Mouse (Mus musculus): ENCODE results near the gene Fkbp5. TPM values are rescaled to one million over a fixed set of nuclear protein-coding genes. Genes with fewer than 3 reads are reported as not detected.

The Fkbp5 gene
- total RNA-seq, 1 experiment from 2014 or later, result 11.9 TPM

DNA sequence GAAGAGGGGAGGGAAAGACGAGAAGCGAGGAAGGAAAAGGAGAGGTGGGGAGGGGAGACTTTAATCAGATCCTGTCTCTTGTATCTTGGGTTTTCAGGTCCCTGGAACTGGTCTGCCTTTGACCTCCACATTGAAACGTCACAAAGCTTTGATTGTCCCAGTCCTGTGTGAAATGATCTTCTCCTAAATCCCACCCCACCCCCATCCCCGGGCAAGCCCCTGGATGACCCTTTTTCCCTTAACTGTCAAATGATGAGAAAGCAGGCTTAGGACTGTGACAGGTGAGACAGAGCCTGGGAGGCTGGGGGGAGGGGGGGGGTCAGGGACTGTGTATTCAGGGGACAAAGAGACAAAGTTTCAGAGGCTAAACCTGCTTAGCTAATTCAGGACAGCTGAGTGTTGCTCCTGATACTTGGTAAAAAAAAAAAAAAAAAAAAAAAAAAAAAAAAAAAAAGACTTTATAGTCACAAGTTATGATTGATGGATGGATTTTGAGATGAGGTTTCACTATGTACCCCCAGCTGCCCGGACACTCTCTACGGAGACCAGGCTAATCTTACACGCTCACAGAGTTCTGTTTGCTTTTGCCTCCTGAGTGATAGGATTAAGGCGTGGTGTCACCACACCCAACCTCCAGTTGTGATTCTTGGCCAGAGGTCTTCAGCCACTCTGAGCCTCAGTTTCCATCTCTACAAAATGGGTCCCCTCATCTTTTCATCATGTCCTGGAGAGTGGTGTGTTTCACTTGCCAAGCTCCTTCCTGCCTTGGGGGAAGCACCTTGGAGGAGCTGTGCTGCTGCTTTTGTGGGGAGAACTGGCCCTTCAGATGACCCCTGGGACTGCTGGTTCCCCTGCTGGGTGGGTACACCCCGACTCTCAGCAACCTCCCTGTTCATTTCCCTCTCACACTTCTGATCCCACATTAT, 5.4 kb downstream of the Fkbp5 start:
- ATAC-seq (replicated peaks; ENCODE audit: insufficient number of reproducible peaks, low FRiP score, low TSS enrichment, poor library complexity, severe bottlenecking), result no peak

DNA sequence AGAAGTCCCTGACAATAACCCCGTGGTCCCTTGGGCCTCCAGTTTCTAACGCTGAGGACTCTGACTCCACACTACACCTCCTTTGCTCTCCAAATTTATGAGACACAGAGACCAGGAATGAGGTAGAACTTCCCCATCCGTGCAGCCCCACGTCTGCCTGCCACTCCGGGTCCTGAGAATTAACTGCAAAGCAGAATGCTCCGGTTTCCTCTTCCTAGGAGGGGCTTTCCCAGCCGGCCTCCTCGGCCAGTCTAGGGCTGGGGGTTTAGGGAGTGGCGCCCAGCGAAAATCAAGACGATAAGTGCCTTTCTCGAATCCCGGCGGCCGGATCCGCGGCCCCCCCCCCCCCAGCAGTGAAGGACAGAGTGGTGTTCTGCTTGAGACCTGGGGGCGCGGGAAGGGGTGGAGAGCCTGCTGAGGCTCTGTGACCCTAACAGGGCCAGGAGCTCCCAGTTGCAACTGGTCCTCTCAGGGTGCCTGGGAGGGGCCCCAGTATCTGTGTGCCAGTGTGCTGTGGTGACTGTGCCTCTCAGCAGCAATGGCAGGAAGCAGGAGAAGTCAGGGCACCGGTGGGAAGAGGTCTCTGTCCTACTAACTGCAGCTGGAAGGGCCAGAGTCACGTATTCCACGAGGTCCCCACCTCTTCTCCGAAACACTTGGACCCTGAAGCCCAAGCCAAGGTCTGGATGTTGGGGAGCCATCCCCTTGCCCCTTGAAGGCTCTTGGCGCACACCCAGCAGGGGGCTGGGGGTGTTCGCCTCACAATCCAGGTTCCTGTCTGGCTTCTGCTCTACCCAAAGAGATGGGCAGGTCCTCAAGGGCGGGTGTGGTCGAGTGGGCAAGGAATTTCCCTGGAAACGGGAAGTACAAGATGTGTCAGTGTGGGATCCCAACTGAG, 6.6 kb downstream of the Fkbp5 start:
- no peak for ATAC-seq (replicated peaks; ENCODE audit: insufficient number of reproducible peaks, low FRiP score, low TSS enrichment, poor library complexity, severe bottlenecking)

DNA sequence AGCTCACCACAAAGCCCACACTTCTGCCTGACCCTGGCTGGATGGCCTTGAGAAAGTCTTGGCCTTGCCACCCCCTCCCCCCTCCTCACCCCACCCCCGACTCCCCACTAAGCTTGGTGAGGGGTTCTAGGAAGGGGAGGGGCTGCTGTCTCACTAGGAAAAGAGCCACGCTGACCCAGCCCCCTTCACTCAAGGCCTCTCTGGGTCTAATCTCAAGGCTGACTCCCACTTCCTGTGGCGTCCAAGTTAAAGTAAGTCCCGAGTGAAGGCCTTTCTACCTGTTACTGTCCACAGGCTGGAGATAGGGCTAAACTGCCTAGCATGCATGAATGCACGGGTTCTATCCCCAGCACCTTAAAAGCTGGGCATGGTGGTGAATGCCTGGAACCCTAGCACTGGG, 9.8 kb downstream of the Fkbp5 start:
- no peak for ATAC-seq (replicated peaks; ENCODE audit: insufficient number of reproducible peaks, low FRiP score, low TSS enrichment, poor library complexity, severe bottlenecking)

DNA sequence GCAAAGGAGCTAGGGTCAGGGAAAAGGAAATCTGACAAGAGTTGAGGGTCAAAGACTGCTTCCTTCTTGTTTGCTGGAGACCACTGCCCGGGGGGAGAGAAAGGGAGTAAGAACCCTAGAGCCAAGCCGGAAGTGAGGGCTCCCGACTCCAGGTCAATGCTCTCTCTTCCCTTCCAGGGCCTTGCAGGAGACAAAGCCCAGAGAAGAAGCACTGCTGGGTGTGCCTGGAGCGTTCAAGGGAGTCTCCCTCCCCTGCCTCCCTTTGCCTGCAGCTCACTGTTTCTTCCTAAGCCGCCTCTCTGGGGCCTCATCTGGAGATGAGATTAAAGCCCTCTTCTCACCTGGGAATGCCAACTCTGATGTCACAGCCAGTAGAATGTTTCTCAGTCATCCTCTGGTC, 10.4 kb downstream of the Fkbp5 start:
- no peak for ATAC-seq (replicated peaks; ENCODE audit: insufficient number of reproducible peaks, low FRiP score, low TSS enrichment, poor library complexity, severe bottlenecking)

DNA sequence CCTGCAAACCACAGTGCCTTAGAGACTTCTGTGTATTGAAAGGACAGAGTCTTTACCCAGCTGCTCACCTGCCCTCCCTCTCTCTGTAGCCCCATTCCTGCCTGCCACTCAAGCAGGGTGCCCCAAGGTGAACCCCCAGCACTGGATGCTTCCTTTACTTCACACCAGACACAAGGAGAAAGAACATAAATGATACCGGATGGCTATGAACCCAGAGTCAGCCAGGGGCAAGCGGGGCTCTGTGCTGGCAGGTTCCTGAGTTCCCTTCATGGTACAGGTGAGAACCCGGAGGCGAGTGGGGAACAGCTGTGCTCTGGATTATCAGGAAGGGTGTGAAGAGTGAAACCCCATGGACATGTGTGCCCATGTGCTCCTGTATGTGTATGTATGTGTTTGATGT, 11.7 kb downstream of the Fkbp5 start:
- ATAC-seq (replicated peaks; ENCODE audit: insufficient number of reproducible peaks, low FRiP score, low TSS enrichment, poor library complexity, severe bottlenecking), result no peak

DNA sequence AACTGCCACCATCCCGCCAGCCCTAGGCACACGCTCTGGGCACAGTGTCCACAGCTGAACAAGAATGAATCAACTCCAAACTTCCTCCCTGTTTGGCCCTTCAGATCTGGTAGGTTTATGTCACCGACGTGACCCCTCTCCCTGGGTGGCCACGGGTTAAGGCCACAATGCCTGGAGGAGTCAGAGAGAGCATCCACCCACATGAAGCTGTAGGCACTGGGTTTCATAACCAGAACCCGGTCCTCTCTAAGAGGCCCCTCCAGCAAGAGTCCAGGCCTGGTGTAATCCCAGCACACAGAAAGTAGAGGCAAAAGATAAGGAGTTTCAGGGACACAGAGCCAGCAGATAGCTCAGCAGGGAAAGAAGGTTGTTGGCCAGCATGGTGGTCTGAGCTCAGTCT, 13.1 kb downstream of the Fkbp5 start:
- no peak for ATAC-seq (replicated peaks; ENCODE audit: insufficient number of reproducible peaks, low FRiP score, low TSS enrichment, poor library complexity, severe bottlenecking)

DNA sequence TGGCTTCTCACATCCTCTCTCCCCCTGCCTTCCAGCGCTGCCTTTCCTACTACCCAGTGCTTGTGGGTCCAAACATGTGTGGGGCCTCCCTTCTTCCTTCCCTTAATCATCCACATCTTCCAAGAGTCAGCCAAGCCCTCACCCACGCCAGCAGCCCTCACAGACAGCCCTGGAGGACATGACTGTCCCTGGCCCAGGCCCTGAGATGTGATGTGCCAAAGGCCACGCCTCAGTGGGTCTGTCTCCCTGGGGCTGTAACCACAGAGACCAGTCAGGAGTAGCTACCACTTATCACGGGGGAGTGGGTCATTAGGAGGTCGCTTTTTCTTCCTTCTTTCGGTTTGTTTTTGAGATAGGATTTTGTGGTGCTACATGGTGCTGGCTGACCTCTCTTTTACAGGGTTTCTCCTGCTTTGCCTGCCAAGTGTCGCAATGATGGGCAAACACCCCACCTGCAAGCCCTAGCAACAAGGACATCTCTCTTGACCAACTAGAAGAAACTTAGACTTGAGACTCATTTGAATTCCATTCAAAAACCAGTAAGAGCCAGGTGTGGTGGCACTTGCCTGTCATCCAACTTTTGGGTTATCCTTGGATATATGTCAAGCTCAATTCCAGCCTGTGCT, 15.0 kb downstream of the Fkbp5 start:
- no peak for ATAC-seq (replicated peaks; ENCODE audit: insufficient number of reproducible peaks, low FRiP score, low TSS enrichment, poor library complexity, severe bottlenecking)

DNA sequence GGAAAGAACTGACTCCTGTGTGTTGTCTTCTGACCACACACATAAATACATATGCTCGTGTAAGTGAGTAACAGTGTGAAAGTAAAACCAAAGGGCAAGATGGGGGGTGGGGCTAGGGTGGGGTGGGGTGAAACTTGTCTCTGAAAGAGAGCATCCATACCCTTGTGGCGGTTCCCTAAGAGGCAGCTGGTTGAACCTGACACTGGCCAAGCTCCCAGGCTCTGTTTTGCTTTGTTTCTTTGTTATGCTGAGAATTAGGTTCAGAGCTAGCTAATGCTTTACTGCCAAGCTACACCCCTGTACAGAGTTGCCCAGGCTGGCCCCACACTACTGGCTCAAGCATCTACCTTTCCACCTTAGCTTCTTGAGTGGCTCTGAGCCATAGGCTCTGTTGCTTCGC, 16.9 kb downstream of the Fkbp5 start:
- no peak for ATAC-seq (replicated peaks; ENCODE audit: insufficient number of reproducible peaks, low FRiP score, low TSS enrichment, poor library complexity, severe bottlenecking)

DNA sequence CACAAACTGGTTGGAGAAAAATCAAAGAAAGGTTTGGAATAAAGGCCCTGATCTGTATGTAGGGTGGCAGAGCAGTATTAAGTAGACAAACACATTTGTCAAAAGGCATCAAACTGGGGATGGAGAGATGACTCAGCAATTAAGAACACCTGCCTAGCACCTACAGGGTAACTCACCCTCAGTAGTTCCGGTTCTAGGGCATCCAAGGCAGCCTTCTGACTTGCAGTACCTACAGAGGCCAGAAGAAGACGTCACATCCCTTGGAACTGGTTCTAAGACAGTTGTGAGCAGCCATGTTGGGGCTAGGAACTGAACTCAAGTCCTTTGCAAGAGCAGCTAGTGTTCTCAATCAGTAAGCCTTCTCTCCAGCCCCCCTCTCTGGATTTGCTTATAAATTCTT, 18.1 kb downstream of the Fkbp5 start:
- ATAC-seq (replicated peaks; ENCODE audit: insufficient number of reproducible peaks, low FRiP score, low TSS enrichment, poor library complexity, severe bottlenecking), result no peak

DNA sequence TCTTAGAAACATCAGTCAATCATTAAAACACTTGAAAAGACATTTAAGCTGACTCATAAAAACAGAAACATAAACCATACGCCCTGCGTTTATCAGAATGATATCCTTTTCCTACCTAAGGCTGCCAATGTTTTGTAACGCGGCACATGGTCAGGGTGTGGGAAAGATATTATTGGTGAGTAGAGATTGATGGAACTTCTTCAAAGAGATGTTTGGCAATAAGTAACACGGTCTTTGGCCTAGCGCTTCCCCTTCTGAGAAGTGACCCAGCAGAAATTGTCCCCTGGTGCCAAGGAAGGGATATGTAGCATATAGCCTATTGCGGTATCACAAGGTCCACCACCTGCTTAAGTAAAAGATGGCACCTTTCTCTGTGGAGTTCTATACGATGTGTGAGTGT, 21.5 kb downstream of the Fkbp5 start:
- peak; percentile 75 for ATAC-seq (replicated peaks; ENCODE audit: insufficient number of reproducible peaks, low FRiP score, low TSS enrichment, poor library complexity, severe bottlenecking)

DNA sequence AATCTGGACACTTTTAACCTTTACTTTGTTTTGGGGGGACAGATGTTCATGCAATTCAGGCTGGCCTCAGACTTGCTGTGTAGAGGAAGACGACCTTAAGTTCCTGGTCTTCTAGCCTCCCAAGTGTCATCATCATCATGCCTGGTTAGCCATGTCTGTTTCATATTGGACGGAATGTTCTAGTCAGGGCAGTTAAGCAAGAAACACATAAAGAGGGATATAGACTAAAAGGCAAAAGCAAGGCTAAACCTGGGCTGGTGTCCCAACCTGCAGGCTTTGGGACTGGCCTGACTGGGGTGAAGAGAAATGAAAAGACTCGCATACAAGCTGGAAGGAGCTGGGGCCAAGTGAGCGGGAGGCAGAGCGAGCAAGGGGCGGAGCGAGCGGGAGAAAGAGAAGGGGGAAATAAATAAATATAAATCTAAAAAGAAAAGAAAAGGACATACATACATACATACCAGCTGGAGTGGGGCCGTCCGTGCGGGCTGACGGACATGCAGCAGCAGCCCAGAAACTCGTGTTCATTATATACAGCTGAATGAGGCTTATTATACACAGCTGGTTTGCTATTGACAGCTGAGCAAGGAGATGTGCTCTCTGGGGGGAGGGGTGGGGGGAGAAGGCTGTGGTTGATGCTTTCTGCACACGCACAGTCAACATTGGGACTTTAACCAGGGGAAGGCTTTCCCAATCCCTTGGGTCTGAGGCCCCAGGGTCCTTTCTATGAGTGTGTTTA, 26.1 kb downstream of the Fkbp5 start:
- ATAC-seq (replicated peaks; ENCODE audit: insufficient number of reproducible peaks, low FRiP score, low TSS enrichment, poor library complexity, severe bottlenecking), result no peak

DNA sequence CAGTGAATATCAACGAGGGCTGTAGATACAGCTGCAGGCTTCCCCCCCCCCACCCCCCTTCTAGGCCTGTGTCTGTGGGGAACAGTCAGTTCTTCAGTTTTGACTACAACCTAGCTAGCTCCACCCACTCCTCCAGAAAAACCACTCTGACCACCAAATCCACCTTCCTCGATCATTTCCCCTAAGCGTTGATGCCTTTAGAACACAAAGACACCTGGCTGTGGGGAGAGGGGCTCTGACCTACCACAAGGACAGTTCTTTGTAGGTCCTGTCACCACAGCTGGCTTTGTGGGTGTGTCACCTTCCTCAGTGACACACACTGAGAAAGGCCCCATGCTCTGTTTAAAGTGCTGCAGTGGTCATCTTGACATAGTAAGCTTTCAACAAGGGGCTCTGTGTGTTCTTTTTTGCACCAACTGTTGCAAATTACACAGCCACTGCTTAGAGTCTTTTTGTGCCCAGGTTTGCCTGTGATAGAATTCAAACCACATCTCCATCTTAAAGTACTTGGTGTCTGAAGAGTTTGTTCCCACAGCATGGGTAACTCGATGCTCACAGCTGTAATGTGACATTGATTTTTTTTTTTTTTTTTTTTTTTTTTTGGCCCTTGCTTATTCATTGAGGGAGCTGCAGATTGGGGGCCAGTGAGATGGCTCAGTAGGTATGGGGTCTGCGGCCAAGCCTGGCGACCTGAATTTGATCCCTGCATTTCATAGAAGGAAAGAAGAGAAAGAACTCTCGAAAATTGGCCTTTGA, 28.9 kb downstream of the Fkbp5 start:
- no peak for ATAC-seq (replicated peaks; ENCODE audit: insufficient number of reproducible peaks, low FRiP score, low TSS enrichment, poor library complexity, severe bottlenecking)

DNA sequence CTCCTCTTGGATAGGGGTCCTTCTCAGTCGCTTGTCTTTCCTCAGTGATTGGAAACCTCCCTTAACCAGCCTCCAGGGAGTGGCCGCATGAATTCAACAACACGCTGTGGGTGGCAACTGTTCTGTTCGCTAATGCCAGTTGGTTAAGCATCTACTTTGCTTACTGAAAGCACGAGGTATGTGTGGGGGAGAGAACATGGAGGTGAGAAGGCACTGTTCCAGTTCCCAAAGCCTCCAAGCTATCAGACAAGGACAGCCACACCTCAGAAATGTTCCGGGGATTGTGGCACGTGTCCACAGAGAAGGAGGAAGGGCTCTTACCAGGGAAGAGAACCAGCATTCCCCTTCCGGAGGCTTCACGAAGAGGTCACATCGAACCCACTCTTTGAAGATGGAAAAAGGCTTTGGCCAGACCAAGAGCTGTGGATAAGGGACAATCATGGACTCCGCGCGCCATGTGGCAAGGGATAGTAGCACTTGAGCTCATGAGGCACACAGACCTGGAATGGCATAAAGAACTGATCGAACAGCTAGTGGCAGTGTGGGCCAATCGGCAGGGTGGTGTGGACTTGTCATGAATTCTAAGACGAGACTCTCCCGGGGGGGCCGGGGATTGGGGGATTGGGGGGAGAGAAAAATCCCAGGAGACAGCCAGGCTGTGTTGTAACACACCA, 29.6 kb downstream of the Fkbp5 start:
- ATAC-seq (replicated peaks; ENCODE audit: insufficient number of reproducible peaks, low FRiP score, low TSS enrichment, poor library complexity, severe bottlenecking), result no peak

DNA sequence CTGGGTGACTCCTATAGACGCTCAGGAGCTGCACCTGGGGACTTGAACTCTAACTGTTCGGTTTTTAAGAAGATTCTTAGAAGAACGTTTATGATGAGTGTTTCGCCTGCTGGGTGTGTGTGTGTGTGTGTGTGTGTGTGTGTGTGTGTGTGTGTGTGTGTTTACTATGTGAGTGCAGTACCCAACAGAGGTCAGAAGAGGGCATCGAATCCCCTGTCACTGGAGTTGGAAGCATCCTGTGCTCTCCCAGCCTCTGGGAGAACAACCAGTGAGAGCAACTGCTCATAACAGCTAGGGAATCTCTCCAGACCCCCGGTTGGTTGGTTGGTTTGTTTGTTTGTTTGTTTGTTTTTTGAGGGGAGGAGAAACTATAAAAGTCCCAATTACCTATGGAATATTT, 30.6 kb downstream of the Fkbp5 start:
- no peak for ATAC-seq (replicated peaks; ENCODE audit: insufficient number of reproducible peaks, low FRiP score, low TSS enrichment, poor library complexity, severe bottlenecking)

DNA sequence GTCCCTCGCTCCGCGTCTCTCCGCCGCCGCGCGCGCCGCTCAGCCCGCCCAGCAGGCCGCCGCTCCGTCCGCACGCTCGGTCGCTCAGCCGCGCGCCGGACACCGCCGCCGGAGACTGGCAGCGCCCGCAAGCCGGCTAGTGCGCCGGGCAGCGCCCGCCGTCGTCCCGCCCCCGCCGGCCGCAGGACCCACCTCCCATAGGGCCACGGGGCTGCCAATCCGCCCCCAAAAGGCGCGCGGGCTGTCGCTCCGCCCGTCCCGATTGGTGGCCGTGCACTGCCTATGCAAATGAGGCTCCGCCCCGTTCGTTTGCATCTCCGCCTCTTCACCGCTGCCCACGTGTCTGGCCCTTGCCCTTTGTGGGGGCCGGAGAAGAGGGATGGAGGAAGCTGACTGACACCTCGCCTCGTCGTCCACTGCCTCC, 31.3 kb downstream of the Fkbp5 start:
- ATAC-seq (replicated peaks; ENCODE audit: insufficient number of reproducible peaks, low FRiP score, low TSS enrichment, poor library complexity, severe bottlenecking), result peak; percentile 99

DNA sequence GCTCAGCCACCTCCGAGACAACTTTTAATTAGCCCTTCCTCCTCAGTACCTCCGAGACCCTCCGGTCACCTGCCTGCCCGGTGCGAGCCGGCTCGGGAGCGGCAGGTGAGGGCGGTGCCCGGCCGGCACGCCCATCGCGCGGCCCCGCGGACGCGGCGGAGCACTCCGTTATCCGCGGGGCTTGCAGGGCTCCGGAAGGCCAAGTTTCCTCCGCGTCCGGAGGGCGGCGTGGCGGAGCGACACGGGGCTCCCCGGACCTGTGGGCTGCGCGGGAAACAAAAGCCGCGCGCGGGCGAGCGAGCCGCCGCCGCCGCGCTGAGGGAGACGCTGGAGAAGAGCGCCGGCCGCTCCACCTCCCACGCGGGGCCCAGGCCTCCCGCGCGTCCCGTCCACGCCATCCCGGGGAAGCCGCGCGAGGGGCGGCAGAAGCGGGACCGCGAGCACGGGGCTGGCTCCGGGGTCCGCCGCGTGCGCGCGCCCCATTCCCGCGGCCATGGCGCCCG, 31.8 kb downstream of the Fkbp5 start:
- ATAC-seq (replicated peaks; ENCODE audit: insufficient number of reproducible peaks, low FRiP score, low TSS enrichment, poor library complexity, severe bottlenecking), result no peak

DNA sequence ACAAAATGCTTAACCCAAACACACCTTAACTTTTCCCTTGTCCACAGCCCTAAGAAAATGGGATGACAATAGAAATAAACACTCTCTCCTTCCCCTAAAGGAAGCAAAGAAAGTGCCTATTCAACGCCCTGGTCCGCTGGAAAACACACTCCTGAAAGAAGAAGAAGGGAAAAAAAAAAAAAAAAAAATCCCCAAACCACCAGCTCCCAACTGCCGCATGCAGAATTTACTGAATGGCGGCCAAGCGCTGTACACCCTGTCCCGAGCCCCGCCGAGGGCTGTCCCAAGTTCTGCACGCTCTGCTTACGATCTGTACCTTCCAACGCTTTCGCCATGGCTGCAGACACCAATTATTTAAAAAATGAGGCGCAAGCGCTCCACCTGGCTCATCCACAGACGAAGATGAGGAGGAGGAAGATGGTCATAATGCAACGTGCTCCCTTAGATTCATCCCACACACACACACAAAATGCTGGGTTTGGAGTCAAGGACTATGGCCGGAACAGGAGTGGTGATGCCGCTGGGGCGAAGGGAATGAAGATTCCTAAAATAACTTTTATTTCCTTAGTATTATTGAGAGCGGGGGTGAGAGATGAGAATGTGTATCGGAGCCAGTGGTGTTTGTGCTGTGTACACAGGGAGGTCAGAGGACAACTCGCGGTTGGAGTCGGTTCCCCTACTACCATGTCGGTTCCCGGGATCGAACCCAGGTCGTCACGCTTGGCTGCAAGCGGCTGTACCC, 32.5 kb downstream of the Fkbp5 start:
- peak; percentile 24; the same call in 1 of the 2 replicates for ATAC-seq (replicated peaks; ENCODE audit: insufficient number of reproducible peaks, low FRiP score, low TSS enrichment, poor library complexity, severe bottlenecking)

All from monocyte, adult 5-6 weeks (primary cell).